Mouse (Mus musculus): ENCODE results near the gene Alox5ap. TPM values are rescaled to one million over a fixed set of nuclear protein-coding genes. Genes with fewer than 3 reads are reported as not detected.

Gene Alox5ap
- total RNA-seq (2021) = 10 to 100 TPM in 1 of 2 experiments, 1 to 10 TPM in 1; 7.9 to 17.8 TPM
- long read RNA-seq, experiment 1, transcript Alox5ap-201 (5 exons, 1,251 nt) = major isoform, 8 of 10 reads
- long read RNA-seq, experiment 1, partial matches to known transcripts = 0 of 10 reads
- long read RNA-seq, experiment 1, other reads (novel, unspliced or antisense) = 1 of 10 reads
- long read RNA-seq, experiment 2, transcript Alox5ap-201 (5 exons, 1,251 nt) = major isoform, 12 of 12 reads
- long read RNA-seq, experiment 2, partial matches to known transcripts = 0 of 12 reads
- long read RNA-seq, experiment 2, other reads (novel, unspliced or antisense) = 0 of 12 reads

DNA sequence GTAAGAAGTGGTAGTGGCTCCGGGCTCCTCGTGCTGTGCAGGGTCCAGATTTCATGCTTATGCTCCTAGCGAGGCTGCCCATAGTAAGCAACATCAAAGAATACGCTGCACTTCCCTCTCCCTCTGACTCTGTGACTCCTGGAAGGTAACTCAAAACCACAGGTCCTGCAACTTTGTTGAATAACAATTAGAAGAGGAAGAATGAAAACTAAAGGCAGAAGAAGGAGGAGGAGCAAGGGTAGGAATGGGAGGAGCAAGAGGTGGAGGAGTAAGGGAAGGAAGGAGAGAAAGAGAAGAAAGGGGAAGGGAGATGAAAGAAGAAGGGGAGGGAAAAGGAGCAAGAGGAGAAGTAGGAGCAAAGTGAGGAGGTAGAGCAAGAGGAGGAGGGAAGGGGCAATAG is at the start of gene Alox5ap:
Alox5ap (plus strand) TSS at position 363 of the 400 bp plus-strand sequence.
- no peak for DNase-seq (ENCODE audit: low spot score in 2 of 2)

DNA sequence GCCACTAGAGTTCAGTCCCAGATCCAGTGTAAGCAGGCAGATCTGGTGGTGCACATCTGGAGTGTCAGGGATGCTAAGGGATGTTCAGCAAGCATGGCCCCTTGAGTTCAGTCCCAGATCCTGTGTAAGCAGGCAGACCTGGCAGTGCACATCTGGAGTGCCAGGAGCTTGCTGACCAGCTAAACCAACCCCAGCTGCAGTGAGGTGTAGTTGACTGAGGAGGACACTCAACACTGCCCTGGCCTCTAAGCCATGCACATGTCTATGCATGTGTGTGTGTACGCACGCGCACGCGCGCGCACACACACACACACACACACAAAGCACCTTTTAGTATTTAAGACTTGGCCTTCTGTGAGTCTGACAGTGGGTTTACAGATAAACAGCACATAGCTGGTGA is 49.0 kb upstream of the Alox5ap start:
- DNase-seq (ENCODE audit: low spot score in 2 of 2) = no peak

- DNase-seq (ENCODE audit: low spot score in 2 of 2) = no peak
Measured at GRCm38 (mm10) chr5:149217524-149218357, 46.8 kb upstream of the Alox5ap start.

GRCm38 (mm10) chr5:149219493-149219892 is 45.1 kb upstream of the Alox5ap start:
- DNase-seq (ENCODE audit: low spot score in 2 of 2) = no peak

GRCm38 (mm10) chr5:149221355-149221754 is 43.2 kb upstream of the Alox5ap start:
- no peak for DNase-seq (ENCODE audit: low spot score in 2 of 2)

DNA sequence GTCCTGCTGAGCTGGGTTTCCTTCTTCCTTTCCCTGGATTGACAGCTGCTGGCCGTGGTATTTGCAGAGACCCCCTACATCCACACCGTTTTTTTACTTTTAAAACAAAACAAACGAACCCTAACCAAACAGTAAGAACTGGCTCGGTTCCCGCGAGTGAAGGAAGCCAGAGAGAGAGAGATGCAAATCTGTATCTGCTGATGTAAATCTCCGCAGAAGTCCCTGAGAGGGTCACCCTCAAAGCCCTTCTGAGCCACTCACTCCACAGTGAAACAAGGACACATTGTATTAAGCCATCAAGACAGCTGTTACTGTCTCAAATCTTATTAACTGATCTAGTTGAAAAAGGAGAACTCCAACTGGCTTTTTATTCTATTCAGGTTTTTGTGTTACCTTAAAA is 39.9 kb upstream of the Alox5ap start:
- DNase-seq (ENCODE audit: low spot score in 2 of 2) = no peak

- peak; percentile 98 to 99 for DNase-seq (ENCODE audit: low spot score in 2 of 2)
Measured at GRCm38 (mm10) chr5:149228700-149229618, 35.6 kb upstream of the Alox5ap start.

DNA sequence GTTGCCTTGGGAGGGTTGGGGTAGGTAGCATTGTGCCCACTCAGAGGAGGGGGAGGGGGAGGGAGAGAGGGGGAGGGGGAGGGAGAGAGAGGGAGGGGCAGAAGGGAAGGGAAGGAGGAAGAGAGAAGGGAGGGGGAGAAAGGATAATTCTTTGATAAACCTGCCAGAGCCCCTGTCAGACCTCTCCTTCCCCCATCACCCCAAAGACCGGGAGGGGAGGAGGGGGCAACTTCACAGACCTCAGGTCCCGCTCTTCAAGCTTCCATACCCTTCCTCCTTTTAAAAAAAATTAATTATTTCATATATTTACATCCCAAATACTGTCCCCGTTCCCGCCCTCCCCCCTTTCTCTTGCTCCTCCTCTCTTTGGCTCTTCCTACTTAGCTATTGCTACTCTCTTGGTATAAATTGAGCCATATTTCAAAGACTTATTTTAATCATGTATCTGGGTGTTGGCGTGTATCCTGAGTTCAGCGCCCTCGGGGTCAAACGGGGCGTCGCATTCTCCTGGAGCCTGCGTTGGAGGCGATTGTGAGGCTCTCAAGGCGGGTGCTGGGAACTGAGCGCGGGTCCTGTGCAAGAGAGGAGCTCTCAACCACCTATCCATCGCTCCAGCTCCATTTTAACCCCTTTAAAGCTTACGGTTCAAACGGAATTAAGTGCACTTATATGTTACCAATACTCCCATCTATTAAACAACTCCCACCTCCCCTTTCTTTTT is 34.8 kb upstream of the Alox5ap start:
- DNase-seq (ENCODE audit: low spot score in 2 of 2) = no peak

GRCm38 (mm10) chr5:149235002-149235401 is 29.6 kb upstream of the Alox5ap start:
- no peak for DNase-seq (ENCODE audit: low spot score in 2 of 2)

GRCm38 (mm10) chr5:149237221-149237950 is 27.2 kb upstream of the Alox5ap start:
- DNase-seq (ENCODE audit: low spot score in 2 of 2) = no peak

GRCm38 (mm10) chr5:149242467-149242866 is 22.1 kb upstream of the Alox5ap start:
- no peak for DNase-seq (ENCODE audit: low spot score in 2 of 2)

DNA sequence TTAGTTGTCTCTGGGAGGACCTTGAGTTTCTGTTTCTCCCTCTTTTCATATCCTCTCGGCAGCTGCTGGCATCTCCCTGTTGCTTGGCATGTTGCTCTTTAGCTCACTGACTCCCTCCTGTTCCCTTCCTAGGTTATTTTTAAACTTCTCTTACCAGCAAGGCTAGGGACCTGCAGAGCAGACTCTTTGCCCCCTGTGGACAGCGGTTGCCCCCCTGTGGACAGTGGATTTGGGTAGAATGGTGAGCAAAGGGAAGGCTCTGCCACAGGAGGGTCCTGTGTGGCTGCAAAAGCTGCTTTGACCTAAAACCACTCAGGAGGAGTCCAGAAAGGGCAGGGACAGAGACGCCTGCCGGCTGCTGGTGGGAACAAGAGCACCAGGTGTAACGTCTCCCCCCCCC is 21.5 kb upstream of the Alox5ap start:
- no peak for DNase-seq (ENCODE audit: low spot score in 2 of 2)

- no peak for DNase-seq (ENCODE audit: low spot score in 2 of 2)
Measured at GRCm38 (mm10) chr5:149245391-149245964, 19.1 kb upstream of the Alox5ap start.

DNA sequence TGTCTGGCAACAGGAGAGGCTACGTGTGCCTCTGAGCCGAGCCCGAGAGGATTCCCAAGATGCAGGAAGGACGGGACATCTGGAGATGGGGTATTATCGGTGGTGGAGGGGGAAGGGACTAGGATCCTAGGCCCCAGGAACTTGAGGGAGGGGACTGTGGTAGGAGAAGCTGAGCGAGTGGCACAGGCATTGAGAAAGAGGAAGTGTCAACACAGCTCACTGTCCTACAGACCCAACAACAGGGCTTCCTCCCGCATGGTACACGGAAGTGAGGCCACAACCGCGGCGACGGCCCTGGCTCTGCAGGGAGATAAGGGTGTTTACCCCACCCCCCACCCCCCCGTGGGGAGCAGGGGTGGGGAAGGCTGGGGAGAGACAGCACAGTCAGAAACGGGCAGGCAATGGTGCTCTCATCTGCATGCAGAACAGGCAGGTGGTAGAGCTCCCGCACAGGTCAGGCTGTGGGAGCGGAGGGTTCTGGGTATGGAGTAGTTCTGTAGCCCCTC is 18.5 kb upstream of the Alox5ap start:
- peak in 1 of 2 experiments; percentile 23 for DNase-seq (ENCODE audit: low spot score in 2 of 2)

- DNase-seq (ENCODE audit: low spot score in 2 of 2) = peak in 1 of 2 experiments; percentile 43
Measured at GRCm38 (mm10) chr5:149247047-149247904, 17.3 kb upstream of the Alox5ap start.

DNA sequence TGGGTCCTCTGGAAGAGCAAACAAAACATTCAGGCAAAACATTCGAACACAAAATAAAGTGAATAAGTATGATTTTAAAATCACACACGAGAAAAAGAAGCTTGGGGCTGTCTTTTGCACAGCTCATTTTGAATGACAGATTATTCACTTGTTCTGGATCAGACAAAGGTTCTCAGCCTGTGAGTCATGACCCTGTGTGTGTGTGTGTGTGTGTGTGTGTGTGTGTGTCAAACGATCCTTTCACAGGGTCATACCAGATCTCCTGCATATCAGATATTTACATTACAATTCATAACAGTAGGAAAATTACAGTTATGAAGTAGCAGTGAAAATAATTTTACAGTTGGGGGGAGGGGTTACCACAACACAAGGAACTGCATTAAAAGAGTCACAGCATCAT is 12.3 kb upstream of the Alox5ap start:
- DNase-seq (ENCODE audit: low spot score in 2 of 2) = no peak

DNA sequence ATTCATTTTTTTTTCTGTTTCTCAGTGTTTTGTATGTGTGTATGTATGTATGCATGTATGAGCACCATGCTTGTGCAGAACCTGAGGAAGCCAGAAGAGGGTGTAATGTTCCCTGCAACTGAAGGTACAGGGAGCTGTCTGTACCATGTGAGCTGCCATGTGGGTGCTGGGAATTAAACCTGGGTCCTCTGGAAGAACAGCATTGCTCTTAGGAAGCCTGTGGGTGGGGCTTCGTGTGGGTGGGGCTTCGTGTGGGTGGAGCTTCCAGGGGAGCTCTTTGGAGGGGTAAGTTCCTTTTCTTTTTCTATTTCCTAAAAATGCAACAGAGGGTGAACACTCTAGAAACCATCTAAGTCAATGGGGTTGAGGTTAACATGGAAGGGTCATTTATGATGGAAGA is 11.1 kb upstream of the Alox5ap start:
- no peak for DNase-seq (ENCODE audit: low spot score in 2 of 2)

- DNase-seq (ENCODE audit: low spot score in 2 of 2) = no peak
Measured at GRCm38 (mm10) chr5:149255522-149255921, 9.0 kb upstream of the Alox5ap start.

All from gastrocnemius, postnatal 4 days (tissue).